Mouse (Mus musculus) frontal cortex, postnatal 10 days (tissue): Measurements from ENCODE around the gene Cpsf4.
A peak's percentile ranks its signal among the peaks of the same experiment; 100 is the strongest.
"Not testable (repeated sequence)": the region's sequence is repeated elsewhere in the genome, so short reads cannot be mapped to it uniquely, and the experiment has no call there.

Source experiments
- DNase-seq, 2 experiments: peaks; one replicate each; pipeline ENCODE4 v3.0.0; 2022; ENCODE audit warnings: low spot score in 2 of 2, mixed read lengths in 1 of 2

The Cpsf4 gene

GRCm38 (mm10) chr5:145166536-145167305 lies at the start of gene Cpsf4, which contains the start of gene Ptcd1:
Gene Cpsf4, plus strand, starts transcription at chr5:145167213.
Gene Ptcd1, minus strand, starts transcription at chr5:145167108.
- peak; percentile 97 for DNase-seq

DNA sequence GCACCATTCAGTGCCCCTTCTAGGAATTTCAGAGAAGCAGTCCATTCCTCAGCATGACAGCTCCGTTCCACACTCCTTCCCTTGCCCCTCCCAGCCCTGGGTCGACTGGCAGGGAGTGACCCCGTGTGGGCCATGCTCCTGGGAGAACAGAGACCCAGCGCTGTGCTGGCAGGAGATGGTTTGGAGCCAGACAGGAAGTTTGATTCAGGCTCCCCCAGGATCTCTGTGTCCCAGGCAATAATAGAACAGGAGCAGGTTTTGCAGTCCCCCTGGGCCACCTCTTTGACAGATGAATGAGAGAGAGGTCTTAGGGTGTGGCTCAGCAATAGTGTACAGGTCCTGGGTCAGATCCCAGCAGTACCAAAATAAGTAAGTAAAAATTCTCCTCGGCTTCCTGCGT lies 49.0 kb upstream of the Cpsf4 start:
- DNase-seq = no peak

GRCm38 (mm10) chr5:145118461-145118860 lies 48.6 kb upstream of the Cpsf4 start:
- DNase-seq = no peak

- DNase-seq = no peak
These were observed 47.6 kb upstream of the Cpsf4 start for GRCm38 (mm10) chr5:145119385-145119784.

- no peak for DNase-seq
These were observed 46.1 kb upstream of the Cpsf4 start for GRCm38 (mm10) chr5:145120921-145121320.

GRCm38 (mm10) chr5:145123396-145123795 lies 43.6 kb upstream of the Cpsf4 start:
- no peak for DNase-seq

- DNase-seq = no peak
These were observed 40.4 kb upstream of the Cpsf4 start for GRCm38 (mm10) chr5:145126580-145126979.

DNA sequence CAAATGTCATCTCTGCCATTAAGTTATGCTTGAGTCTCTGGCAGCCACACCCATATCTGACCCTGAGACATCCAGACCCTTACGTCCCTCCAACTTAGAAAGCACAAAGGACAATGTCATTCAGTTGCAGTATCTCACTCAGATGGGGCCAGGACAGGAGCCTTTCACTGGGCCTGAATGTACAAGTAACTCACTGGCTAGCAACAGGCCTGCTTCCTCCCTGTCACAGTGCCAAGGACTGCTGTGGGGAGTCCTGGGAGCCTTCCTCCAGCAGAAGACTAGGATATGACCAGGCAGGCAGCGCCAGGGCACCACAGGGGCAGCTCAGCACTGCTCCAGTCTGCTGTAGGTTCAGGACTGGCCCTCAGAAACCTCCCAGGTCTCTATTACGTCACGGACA lies 37.9 kb upstream of the Cpsf4 start:
- no peak for DNase-seq

GRCm38 (mm10) chr5:145129773-145130172 lies 37.2 kb upstream of the Cpsf4 start:
- not testable (repeated sequence) for DNase-seq

- no peak for DNase-seq
These were observed 36.8 kb upstream of the Cpsf4 start for GRCm38 (mm10) chr5:145130191-145130590.

- DNase-seq = no peak
These were observed 36.0 kb upstream of the Cpsf4 start for GRCm38 (mm10) chr5:145130995-145131394.

GRCm38 (mm10) chr5:145133275-145133674 lies 33.7 kb upstream of the Cpsf4 start:
- not testable (repeated sequence) for DNase-seq

GRCm38 (mm10) chr5:145138836-145139235 lies 28.2 kb upstream of the Cpsf4 start:
- DNase-seq = no peak

DNA sequence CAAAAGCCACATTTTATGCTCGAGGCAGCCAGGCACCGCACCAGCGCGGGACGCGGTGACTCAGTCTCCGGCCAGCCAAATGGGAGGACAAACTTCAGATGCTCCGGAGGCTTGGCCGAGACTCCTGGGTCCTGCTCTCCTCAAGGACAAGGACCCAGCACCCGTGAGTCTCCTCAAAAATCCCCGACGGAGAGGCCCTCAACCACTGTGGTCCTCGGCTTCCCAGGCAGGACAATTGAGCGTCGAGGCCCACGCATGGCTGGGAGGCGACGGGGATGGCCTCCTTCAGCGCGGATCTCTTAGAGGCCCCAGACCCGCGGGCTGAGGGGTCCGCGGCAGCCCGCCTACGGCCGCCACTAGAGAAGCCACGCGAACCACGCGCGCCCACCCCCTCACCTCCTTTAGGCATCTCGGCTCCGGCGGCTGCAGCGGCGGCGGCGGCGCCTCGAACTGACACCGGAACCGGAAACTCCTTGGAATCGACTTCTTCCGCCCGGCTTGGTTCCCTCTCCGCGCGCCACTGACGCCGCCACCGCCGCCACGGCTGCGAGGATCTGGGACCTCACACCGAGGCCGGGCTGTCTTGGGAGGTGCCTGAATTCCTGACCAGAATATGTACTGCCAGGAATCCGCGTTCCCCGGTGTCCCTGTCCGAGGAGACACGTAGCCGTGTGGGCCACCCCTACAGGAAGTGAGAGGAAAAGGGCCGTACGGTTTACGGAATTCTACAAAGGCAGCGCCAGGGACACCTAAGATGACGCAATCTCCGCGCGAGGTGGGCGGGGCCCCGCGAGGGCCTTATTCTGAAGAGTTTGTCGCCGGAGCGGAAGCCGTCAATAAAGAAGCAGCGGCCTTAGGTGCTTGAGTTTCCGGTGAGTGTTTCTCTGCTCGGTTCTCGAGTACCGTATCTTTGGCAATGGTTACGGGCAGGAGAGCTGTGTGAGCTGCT lies 27.2 kb upstream of the Cpsf4 start, which contains the start of the genes Pdap1 and Bud31:
Gene Pdap1 (minus strand): TSS at position 668 of the 949 bp plus-strand sequence.
Gene Bud31 (plus strand): TSS at position 792 of the 949 bp plus-strand sequence.
- peak; percentile 92 to 95 for DNase-seq

DNA sequence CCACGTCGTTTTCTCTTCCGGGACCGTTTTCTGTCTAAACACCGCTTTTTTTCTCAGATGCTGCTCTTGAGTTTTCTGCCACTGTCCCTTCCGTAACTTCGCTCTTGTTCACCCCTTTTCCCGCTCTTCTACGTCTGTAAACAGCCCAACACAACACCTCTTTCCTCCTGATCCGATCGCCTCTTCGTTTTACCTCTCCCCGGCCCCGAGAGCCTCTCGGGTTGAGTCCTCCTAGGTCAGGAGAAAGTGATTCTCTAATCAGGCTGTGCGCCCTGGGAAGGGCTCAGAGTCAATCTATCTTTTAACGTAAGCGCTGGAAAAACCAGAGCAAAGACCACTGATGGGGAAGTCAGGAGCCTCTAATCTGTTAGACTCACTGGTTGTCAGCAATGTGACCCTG lies 26.4 kb upstream of the Cpsf4 start:
- DNase-seq = no peak

DNA sequence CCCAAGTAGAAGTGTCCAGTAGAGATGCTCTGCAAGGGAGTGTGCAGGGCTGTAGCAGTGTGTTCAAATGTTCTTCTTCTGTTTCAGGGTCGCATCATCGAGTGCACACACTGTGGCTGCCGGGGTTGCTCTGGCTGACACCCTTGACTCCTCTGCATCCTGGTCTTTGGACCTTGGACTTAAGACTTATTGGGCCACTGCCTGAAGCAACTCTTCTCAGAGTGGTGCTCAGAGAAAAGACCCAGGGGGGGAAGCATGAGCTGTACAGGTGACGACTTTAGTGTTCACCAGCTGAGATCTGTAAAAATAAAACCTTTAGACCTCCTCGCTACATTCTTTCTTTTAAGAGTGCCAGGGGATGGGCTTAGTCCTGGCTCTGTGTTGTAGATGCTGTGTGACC lies 19.3 kb upstream of the Cpsf4 start:
- DNase-seq = no peak

DNA sequence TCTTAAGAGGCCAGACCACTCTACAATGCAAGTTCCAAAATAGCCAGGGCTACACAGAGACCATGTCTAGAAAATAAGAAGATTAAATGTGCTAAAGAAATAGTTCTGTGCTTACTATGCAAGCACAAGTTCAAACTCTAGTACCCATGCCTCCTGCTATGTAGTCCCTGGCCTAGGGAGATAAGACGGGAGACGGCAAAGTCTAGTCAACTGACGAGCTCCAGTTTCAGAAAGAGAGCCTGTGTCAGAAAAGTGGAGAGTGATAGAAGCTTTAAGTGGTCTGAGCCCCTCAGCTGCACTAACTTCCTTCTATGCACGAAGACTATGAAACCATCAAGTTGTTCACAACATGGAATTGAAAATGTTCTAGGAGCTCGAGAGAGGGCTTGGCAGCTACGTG lies 17.7 kb upstream of the Cpsf4 start:
- DNase-seq = no peak

DNA sequence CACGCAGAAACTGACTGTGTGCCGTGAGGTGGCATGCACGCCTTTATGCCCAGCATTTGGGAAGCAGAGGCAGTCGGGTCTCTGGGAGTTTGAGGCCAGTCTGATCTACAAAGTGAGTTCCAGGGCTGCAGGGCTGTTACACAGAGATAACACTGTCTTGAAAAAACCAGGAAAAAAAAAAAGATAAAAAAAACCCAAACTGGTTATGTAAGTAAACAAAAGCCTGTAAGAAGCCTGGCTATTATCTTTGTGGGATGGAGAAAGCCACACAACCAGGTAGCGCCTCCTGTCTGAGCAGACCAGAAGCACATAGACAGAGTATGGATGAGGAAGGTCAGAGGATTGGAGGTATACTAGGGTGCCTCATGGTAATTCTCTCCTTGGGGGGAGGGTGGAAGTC lies 14.3 kb upstream of the Cpsf4 start:
- DNase-seq = no peak

DNA sequence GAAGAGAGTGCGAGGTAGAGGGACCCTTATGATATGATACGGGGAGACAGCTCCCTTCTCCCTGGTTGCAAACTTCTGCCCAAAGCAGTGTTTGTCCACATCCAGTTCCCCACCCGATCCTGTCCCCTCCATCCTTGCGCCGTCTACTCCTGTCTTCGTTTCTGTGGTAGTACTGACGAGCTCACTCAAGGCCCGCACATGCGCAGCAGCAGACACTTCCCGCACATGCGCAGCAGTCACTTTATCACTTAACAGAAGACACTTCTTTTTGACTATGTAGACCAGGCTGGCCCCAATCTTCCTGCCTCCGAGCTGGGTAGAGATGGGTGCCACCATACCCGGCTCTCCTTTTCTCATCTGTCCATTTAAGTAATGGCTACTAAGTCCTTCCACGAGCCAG lies 5.7 kb upstream of the Cpsf4 start:
- no peak for DNase-seq

DNA sequence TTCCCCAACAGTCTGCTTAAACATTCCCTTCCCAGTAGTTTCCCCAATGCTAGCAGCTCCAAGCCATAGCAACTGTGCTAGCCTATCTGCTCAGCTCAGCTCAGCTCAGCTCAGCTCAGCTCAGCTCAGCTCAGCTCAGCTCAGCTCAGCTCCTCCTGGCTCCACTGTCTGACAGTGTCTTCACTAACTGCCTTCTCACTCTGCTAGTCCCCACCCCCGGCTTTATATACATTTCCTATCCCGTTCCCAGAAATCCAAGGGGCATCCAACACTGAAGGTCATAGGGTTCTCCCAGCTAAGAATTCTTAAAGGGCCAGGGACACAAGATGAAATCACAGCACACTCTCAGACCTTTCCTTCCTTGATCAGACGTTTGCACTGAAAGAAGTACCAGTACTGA lies 2.3 kb upstream of the Cpsf4 start:
- no peak for DNase-seq

DNA sequence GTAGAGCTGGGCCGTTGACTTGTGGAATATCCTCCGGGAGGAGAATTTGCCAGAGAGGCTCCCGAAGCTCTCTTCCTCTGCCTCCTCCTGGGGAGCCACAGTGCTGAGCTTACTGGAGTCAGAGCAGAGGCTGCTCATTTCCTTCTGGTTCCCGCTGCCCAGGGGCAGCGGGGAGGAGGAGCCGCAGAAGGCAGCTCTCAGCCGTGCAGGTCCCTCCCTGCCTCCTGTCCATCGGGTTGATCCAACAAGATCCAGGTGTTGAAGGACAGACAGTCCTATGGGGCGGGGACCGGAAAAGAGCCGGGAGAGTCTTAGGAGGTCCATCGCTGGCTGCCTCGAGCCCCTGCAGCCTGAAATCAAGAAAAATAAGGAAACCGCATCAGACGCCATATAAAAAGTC lies 1.8 kb upstream of the Cpsf4 start:
- no peak for DNase-seq

GRCm38 (mm10) chr5:145167306-145167661 lies 271 bp downstream of the Cpsf4 start:
- DNase-seq = no peak
